Mouse (Mus musculus): ENCODE results near the gene Car6. TPM values are rescaled to one million over a fixed set of nuclear protein-coding genes. Genes with fewer than 3 reads are reported as not detected.
A peak's percentile ranks its signal among the peaks of the same experiment; 100 is the strongest.

Car6 gene
- total RNA-seq, 2 experiments from 2014 or later = not detected

DNA sequence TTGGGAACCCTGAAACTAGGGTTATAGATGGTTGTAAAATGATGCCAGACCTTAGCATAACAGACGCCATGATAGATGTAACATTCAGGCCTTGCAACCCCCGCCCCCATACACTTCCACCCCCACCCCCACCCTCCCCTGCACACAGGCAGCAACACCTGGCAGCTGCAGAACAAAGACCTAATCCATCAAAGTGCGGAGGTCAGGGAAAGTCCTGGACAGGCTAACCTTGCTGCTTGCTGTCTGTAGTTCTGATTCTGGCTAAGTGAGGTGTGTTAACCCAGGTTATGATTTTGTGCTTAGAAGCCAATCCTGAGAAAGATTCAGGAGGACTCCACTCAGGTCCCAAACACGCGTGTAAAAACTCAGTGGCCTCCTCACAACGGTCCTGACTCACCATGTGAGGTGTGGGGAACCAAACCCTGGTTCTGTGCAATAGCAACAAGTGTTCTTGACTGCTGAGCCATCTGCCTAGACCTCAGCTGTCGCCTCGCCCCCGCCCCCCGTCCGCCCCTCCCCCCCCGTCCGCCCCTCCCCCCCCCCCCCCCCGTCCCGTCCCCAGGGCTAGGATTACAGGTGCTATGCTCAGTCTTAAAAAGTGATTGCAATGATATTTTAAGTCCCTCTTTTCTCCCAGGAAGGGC, 28.7 kb upstream of the Car6 start:
- DNase-seq (ENCODE audit: extremely low spot score in 1 of 2, low spot score in 1 of 2) = no peak

DNA sequence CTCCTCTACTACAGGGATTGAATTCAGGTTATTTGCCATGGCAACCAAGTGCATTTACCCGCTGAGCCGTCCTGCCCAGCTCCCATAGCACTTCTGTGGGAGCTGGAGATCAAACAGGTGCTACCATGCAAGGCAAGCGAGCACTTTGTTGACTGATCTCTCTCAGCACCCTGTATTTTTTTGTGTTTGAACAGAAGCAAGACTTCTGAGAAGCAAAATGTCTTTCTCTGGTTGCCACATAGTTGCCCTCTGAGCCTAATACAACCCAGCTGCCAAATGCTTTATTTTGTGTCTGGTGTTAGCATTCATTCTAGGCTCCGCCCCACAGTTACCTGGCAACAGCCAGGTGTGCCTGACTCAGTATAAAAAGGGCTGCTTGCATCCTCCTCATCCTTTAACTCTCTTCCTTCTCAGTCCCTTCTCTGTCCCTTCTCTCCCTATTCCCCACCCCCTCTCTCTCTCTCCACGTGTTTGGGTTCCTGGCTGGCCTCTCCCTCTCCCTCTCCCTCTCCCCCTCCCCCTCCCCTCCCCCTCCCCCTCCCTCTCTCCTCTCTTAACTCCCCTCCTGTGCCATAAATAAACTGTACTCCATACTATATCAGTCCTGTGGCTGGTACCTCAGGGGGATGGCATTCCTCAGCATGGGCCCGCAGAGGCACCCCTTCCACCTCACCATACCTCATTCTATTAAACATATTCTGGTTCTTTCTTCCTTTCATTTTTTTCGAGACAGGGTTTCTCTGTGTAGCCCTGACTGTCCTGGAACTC, 27.6 kb upstream of the Car6 start:
- DNase-seq (ENCODE audit: extremely low spot score in 1 of 2, low spot score in 1 of 2) = no peak

DNA sequence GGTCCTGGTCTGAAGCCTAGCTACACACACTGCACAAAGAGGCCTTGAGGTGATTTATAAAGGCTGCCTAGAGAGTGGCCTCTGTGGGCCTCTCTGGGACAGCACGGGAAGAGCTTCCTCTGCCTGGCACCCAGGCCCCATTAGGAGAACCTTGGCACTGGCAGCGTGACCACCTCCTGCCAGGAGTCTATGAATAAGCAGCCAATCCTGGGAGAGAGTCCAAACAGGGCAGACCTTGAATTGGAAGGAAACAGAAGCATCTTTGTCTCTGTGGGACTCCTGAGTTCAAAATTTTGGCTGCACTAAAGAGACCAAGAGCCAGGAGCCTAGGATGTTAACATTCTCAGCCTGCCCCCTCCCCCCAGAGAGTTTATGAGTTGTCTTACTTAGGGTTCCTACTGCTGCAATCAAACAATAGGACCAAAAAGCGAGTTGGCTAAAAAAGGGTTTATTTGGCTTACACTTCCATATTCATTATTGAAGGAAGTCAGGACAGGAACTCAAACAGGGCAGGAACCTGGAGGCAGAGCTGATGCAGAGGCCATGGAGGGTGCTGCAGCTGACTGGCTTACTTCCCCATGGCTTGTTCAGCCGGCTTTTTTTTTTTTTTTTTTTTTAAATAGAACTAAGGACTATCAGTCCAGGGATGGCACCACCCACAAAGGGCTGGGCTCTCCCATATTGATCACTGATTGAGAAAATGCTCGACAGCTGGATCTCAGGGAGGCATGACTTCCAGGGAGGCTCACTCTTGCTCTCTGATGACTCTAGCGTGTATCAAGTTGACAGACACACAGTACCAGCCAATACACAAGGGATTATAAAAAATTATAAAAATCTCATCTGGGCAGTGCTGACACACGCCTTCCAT, 25.9 kb upstream of the Car6 start:
- peak in 1 of 2 experiments; percentile 48 for DNase-seq (ENCODE audit: extremely low spot score in 1 of 2, low spot score in 1 of 2)

DNA sequence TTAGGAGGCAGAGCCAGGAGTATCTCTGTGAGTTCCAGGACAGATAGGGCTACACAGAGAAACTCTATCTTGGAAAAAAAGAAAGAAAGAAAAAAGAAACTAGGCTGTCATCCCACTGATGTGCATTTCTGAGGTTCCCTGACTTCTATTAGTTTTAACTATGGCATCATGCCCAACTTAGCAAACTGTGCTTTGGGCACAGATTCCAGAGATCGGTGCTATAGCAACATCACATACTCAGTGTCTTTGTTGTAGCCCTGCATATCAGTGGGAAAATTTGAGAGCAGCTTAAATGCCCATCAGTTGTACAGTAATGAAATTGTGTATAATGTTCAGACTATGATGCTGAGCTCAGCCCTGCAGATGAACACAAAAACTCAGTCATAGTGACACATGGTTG, 24.6 kb upstream of the Car6 start:
- DNase-seq (ENCODE audit: extremely low spot score in 1 of 2, low spot score in 1 of 2) = no peak

DNA sequence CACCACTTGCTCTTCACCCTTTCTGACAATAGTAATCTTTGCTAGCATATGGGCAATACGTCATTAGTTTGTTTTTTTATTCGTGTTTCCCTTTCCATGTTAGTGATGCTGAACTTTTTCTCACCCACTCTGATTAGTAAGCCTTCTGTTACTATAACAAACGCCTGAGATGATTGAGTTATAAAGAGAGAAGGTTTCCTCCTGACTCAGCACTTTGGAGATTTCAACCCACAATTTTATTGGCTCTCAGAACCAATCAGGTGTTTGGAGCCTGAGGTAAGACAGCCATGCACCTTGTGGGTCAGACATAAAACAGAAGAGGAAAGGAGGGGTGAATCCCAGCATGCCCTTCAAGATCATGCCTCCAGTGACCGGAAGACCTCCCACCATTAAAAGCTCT, 22.7 kb upstream of the Car6 start:
- DNase-seq (ENCODE audit: extremely low spot score in 1 of 2, low spot score in 1 of 2) = no peak

DNA sequence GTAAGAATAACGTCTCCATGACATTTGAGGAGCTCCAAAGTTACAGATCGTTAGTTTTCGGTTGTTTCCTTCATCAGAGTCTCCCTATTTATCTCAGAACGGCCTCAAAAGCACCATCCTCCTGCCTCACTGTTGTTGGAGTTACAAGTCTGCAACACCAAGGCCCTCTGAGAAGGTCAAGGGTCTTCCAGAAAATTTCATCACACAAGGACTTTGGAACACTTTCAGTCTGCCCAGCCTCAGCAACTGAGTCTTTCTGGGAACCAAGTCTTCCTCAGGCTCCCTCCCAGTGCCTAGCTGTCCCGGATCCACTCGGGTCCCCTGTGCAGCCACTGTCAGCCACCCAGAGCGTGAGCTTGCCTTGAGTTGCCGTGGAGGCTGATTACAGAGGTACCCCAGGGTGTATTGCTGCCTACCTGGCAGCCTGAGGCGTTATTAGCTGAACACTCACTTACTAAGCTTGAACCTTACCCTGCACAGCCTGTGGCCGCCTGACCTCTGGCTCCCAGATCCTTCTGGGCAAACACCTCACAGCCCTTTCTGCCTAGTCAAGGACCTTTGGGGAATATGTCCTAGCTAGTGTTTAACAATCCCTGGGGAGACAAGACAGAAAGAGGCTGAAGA, 20.0 kb upstream of the Car6 start:
- no peak for DNase-seq (ENCODE audit: extremely low spot score in 1 of 2, low spot score in 1 of 2)

DNA sequence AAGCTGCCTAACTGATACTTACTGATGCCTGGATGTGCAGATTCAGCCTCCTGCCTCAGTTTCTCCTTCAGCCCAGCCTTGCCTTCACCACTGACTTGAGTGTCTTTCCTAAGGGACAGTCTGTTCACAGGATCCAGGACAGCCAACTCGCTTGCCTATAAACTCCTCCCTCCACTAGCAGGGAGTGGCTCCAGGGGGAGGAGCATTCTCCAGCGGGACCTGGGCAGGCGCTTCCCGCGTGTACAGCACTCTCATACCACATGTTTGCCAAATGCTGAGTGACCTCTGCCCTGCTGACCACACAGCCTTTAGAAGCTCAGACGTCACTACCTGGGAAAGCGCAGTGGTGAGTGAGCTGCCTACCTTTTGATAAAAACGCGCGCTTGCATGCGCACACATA, 19.5 kb upstream of the Car6 start:
- no peak for DNase-seq (ENCODE audit: extremely low spot score in 1 of 2, low spot score in 1 of 2)

DNA sequence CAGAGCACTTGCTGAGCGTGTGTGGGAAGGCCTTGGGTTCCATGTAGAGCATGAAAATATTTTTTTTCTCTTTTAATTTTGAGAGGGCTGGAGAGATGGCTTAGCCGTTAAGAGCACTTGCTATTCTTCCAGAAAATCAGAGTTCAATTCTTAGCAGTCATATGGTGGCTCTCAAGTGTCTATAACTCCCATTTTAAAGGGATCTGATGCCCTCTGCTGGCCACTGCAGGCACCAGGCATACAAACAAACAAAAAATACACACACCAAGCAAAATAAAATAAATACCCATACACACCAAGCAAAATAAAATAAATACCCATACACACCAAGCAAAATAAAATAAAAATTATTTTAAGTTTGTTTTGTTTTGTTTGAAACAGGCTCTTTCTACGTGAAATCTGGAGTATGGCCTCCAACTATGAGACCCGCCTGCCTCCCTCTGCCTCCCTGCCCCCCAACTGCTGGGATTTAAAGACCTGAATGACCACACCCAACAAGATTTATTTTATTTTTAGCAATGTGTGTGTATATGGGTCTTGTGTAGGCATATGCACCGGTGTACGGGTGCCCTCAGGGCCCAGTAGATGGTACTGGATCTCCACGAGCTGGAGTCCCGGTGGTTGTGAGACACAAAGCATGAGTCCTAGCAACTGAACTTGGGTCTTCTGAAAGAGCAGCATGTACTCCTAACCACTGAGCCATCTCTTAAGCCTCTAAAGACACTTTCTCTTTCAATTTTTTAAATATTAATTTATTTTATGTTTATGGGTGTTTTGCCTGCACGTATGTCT, 18.6 kb upstream of the Car6 start:
- peak in 1 of 2 experiments; percentile 76 for DNase-seq (ENCODE audit: extremely low spot score in 1 of 2, low spot score in 1 of 2)

DNA sequence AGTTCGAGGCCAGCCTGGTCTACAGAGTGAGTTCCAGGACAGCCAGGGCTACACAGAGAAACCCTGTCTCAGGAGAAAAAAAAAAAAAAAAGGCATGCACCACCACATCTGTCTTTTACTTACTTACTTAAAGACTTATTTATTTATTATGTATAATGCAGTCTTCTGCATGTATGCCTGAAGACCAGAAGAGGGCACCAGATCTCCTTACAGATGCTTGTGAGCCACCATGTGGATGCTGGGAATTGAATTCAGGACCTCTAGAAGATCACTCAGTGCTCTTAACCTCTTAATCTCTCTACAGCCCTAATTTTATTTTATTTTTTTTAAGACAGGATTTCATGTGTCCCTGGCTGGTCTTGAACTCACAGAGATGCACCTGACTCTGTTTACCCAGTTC, 16.8 kb upstream of the Car6 start:
- no peak for DNase-seq (ENCODE audit: extremely low spot score in 1 of 2, low spot score in 1 of 2)

DNA sequence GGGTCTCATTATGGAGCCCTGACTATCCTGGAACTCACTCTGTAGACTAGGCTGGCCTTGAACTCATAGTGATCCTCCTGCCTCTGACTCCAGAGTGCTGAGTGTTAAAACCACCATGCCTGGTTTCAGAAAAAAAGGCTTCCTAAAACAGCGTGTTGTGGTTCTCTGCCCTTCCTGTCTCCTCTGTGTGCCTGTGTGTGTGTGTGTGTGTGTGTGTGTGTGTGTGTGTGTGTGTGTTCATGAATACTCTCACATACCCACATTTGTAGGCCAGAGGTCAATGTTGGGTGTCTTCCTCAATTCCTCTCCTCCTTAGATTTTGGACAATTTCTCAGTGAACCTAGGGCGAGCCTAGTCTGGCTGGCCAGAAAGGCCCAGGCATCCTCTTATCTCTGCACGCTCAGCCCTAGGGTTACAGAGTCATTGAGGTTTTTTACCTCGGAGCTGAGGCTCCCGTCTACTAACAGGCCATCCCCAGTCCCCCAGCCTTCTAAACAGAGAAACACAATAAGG, 16.0 kb upstream of the Car6 start:
- no peak for DNase-seq (ENCODE audit: extremely low spot score in 1 of 2, low spot score in 1 of 2)

DNA sequence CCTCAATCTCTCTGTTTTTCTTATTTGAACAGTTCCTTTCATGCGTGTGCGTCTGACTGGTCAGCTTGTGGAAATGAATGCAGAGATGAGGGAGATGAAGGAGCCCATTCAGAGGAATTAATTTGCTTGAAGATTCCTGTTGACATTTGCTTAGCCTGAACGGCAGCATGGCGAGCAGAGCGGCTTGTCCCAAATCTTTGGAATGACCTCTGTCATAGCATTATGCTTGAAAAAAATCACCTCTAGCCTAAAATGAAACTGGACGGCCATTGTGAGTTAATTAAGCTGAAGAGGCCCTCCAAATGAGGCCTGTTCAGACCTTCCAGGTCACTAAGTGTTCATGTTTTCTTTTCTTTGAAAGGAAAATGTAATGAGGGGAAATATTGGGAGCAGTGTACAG, 15.3 kb upstream of the Car6 start:
- DNase-seq (ENCODE audit: extremely low spot score in 1 of 2, low spot score in 1 of 2) = no peak

DNA sequence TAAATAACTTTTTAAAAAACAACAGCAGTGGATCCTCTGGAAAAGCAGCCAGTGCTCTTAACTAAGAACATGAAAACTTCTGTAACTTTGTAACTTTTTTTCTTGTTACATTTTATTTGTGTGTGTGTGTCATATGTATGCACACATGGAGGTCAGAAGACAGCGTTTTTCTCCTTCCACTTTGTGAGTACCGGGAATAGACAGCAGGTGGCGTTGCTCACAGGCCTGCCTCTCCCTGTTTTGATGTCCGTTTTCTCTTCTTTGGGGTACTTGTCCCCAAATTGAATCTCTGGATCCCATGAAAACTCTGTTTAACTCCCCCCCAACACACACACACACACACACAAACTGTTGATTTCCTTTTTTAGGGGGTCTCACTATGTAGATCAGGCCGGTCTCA, 12.8 kb upstream of the Car6 start:
- DNase-seq (ENCODE audit: extremely low spot score in 1 of 2, low spot score in 1 of 2) = no peak

DNA sequence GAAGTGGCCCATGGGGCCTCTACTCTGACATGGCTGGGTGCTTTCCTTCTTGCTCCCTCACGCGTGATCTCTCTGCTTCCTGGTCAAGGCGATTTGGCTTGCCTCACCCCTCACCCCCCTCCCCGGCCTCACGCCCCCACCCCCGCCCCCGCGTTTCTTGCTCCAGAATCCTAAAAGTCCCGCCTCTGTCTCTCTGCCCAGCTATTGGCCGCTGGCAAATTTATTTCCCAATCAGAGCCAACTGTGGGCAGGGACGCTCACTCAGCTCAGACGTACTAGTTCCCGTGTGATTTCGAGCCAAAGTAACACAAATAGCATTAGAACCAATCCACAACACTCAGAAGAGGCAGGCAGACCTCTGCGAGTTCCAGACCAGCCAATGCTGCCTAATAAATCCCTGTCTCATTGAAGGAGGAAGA, 11.4 kb upstream of the Car6 start:
- no peak for DNase-seq (ENCODE audit: extremely low spot score in 1 of 2, low spot score in 1 of 2)

DNA sequence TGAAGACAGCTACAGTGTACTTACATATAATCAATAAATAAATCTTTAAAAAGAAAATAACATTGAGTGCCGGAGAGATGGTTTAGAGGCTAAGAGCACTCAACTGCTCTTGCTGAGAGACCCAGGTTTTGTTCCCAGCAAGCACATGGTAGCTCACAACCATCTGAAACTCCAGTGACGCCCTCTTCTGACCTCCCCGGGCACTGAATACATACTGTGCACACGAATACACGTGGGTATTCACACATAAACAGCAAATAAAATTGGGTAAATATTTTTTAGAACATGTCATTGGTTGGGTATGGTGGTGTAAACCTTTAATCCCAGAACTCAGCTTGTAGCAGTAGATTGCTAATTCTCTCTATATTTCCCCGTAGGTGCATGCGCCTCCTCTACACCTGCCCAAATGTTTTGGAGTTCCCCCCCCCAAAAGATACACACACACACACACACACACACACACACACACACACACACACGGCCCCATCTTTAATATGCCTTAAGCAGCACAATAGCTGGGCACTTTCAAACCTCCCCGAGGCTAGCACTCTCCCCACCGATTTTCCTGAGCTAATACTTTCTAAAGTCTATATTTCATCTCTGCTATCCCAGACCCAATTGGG, 10.9 kb upstream of the Car6 start:
- no peak for DNase-seq (ENCODE audit: extremely low spot score in 1 of 2, low spot score in 1 of 2)

DNA sequence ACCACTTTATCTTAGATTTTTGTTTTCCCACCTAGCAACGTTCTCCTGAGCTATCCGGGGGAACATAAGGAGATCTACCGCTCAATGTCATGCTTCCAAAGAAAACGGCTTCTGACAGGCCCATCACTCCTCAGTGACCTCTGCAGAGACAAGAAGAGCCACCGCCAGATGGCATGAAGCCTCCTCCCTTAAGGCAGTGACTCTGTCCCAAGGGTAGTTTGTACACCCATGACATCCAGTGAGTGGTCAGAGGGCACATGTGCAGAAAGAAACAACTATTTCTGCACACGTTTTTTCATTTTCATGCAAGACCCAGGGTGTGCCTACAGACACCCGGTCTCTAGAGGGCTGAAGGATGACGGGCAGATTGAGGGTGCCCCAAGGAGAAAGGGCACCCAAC, 9.2 kb upstream of the Car6 start:
- DNase-seq (ENCODE audit: extremely low spot score in 1 of 2, low spot score in 1 of 2) = no peak

DNA sequence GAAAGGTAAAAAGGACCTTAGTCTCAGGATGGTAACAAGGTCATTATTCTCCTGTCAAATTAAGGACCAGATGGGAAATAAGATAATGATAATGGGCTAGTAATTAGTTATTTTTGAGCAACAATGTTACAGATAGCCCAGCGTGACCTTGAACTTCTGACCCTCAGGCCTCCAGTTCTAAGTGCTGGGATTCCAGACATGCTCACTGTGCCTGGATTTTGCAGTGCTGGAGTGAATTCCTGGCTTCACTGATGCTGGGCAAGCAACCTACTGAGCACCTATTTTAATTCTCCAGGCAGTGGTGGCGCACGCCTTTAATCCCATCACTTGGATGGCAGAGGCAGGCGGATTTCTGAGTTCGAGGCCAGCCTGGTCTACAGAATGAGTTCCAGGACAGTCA, 8.6 kb upstream of the Car6 start:
- DNase-seq (ENCODE audit: extremely low spot score in 1 of 2, low spot score in 1 of 2) = no peak

DNA sequence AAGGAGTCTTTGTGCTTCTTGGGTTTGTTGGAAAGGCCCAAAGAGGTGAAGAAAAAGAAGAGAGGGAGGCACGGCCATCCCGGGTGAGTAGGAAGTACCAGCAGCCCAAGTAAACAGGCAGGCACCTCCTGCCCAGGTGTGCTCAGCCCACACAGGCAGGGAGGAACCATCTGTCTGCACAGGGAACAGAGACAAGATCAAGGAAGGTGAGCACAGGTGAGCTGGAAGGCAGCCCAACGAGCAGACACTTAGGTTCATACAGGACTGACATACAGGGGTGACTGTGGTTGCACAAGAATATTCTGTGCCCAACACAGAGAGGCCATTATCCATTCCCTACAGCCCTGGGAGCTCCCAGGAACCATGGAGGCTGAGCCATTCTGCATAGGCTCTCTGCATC, 3.7 kb upstream of the Car6 start:
- DNase-seq (ENCODE audit: extremely low spot score in 1 of 2, low spot score in 1 of 2) = no peak

DNA sequence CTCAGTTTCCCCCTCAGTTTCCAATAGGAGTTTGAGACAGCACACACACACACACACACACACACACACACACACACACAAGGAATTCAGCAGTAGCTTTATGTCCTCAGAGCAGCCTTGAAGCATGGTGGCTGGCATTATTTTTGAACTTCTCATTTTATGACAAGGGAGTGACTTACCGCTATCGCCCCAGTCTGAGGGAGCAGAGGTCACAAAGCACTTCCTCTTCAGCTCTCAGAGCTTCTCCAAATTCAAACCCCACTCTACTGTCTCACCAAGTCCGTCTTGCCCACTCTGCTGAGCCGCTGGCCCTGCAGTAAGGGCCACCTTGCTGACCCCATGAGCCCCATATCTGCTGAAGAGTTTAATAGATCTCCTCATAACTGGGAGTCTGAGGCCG, 1.6 kb upstream of the Car6 start:
- no peak for DNase-seq (ENCODE audit: extremely low spot score in 1 of 2, low spot score in 1 of 2)

DNA sequence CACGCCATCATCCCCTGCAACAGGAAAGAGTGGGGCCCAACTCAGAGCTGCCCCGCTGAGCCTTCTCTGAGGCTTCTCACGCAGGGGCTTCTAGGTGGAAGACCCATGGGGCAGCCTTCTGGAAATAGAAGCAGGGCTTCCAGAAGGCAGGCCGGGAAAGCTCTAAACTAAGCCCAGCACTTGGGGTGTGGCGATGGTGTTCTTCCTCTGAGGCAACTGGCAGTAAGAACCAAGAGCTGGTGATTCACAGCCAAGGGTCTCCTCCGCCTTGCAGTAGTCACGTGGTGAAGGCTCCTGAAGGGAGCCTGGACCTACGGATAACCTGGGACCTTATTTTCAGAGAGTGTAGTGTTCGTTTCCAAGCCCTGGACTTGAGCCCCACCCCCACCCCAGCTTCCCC, 2.9 kb downstream of the Car6 start:
- DNase-seq (ENCODE audit: extremely low spot score in 1 of 2, low spot score in 1 of 2) = no peak
